Mouse (Mus musculus): Measurements from ENCODE around the gene Med21. TPM values are rescaled to one million over a fixed set of nuclear protein-coding genes. Genes with fewer than 3 reads are reported as not detected.

Gene Med21
- polyA plus RNA-seq, 1 experiment from 2014 or later: 122 TPM

DNA sequence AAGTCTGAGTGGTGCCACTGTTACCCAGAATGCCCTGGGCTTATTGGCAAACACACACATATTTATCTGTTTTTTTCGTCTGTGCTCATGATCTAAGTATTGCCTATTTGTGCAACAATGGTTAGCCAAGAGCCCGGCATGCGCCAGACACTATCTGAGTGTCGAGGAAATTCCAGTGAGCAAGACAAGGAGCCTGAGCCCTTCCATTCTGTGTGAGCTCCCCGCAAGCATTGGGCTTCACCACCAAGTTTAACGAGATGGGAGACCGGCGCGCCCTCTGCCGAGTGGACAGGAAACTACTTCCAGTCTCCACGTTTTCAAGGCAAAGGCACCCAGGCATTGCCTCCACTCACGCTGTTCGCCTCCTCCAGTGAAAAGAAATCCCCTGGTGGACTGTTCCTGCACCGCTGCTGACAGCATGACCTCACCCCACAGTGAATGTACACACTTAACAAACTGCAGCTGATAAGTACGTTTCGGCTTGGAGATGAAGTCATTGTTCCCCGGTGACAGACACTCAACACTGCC is 43.5 kb downstream of the Med21 start:
- H3K9ac ChIP-seq (replicated peaks; ENCODE audit: low read depth, low read length): no peak overlapping the region
- no peak overlapping the region for H3K4me2 ChIP-seq (ENCODE audit: low read depth, low read length)
- H3K4me3 ChIP-seq (ENCODE audit: low read depth, low read length): no peak overlapping the region
- WGBS: 86% methylated on average over 17 of the region's 17 CpGs
- ATAC-seq (ENCODE audit: low read depth): no peak
- H3K4me1 ChIP-seq (ENCODE audit: control insufficient read depth, insufficient read depth, low read length): no peaks in the 10 kb centered on the region
- no peaks in the 10 kb centered on the region for H3K27me3 ChIP-seq (ENCODE audit: control insufficient read depth, insufficient read depth, low read length)
- no peak overlapping the region for H3K27ac ChIP-seq (ENCODE audit: low read depth, low read length)
- no peaks in the 10 kb centered on the region for H3K36me3 ChIP-seq (ENCODE audit: control insufficient read depth, insufficient read depth, low read length)
- H3K9me3 ChIP-seq (ENCODE audit: control insufficient read depth, low read length): no peaks in the 10 kb centered on the region

- H3K27me3 ChIP-seq (ENCODE audit: control insufficient read depth, insufficient read depth, low read length): no peaks in the 10 kb centered on the region
- H3K4me2 ChIP-seq (ENCODE audit: low read depth, low read length): no peak overlapping the region
- no peaks in the 10 kb centered on the region for H3K4me1 ChIP-seq (ENCODE audit: control insufficient read depth, insufficient read depth, low read length)
- H3K9me3 ChIP-seq (ENCODE audit: control insufficient read depth, low read length): no peaks in the 10 kb centered on the region
- no peak overlapping the region for H3K9ac ChIP-seq (replicated peaks; ENCODE audit: low read depth, low read length)
- H3K27ac ChIP-seq (ENCODE audit: low read depth, low read length): no peak overlapping the region
- H3K4me3 ChIP-seq (ENCODE audit: low read depth, low read length): no peak overlapping the region
- no peak for ATAC-seq (ENCODE audit: low read depth)
- H3K36me3 ChIP-seq (ENCODE audit: control insufficient read depth, insufficient read depth, low read length): no peaks in the 10 kb centered on the region
- 87% methylated on average over 5 of the region's 5 CpGs for WGBS
Observed at GRCm38 (mm10) chr6:146686463-146687196, 44.3 kb downstream of the Med21 start.

DNA sequence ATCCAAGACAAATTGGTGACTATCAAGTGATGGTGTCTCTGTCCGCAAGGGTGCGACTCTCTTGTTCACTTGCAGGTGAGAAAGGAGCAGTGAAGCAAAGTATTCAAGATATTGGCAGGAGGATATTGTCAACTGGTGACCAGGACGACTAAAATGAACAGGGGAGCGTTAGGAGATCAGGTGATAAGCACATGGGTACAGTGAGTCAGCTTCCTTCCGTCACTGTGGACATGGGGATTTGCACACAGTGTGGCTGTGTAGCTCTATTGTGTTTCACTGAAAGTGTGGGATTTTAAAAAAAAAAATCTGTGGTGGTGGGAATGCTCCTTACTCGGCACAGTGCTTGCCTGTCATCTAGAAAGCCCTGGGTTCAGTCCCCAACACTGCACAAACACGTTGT is 45.7 kb downstream of the Med21 start:
- Histone ChIP-seq H3K27ac (ENCODE audit: low read depth, low read length) (no peak overlapping the region), H3K9ac (replicated peaks; ENCODE audit: low read depth, low read length) (no peak overlapping the region), H3K4me1 (ENCODE audit: control insufficient read depth, insufficient read depth, low read length) (no peaks in the 10 kb centered on the region), H3K4me3 (ENCODE audit: low read depth, low read length) (no peak overlapping the region), H3K4me2 (ENCODE audit: low read depth, low read length) (no peak overlapping the region), H3K9me3 (ENCODE audit: control insufficient read depth, low read length) (no peaks in the 10 kb centered on the region), H3K36me3 (ENCODE audit: control insufficient read depth, insufficient read depth, low read length) (no peaks in the 10 kb centered on the region), H3K27me3 (ENCODE audit: control insufficient read depth, insufficient read depth, low read length) (no peaks in the 10 kb centered on the region)
- 93% methylated on average over 7 of the region's 7 CpGs for WGBS
- no peak for ATAC-seq (ENCODE audit: low read depth)

DNA sequence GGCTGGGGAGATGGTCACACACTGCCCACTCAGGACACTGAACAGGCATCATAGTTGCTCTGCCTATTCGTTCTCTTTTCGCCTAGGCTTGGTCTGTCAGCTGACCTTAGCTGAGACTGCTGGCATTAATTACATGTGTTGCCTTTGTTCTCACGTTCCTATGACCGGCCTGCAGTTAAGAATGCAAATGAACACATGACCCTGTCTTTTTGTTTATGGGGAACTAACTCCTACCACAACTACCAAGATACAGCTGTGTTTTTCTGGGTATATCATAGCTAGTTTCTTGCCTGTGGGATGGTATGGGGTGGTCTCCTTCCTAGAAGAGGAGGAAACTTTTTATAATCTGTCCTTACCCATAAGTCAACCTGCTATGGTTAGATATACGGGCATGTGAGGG is 46.5 kb downstream of the Med21 start:
- Histone ChIP-seq H3K9me3 (ENCODE audit: control insufficient read depth, low read length) (no peaks in the 10 kb centered on the region), H3K27ac (ENCODE audit: low read depth, low read length) (no peak overlapping the region), H3K4me3 (ENCODE audit: low read depth, low read length) (no peak overlapping the region), H3K4me1 (ENCODE audit: control insufficient read depth, insufficient read depth, low read length) (no peaks in the 10 kb centered on the region), H3K27me3 (ENCODE audit: control insufficient read depth, insufficient read depth, low read length) (no peaks in the 10 kb centered on the region), H3K9ac (replicated peaks; ENCODE audit: low read depth, low read length) (no peak overlapping the region), H3K36me3 (ENCODE audit: control insufficient read depth, insufficient read depth, low read length) (no peaks in the 10 kb centered on the region), H3K4me2 (ENCODE audit: low read depth, low read length) (no peak overlapping the region)
- 76% methylated on average over 5 of the region's 5 CpGs for WGBS
- ATAC-seq (ENCODE audit: low read depth): no peak

- no peak overlapping the region for H3K4me3 ChIP-seq (ENCODE audit: low read depth, low read length)
- WGBS: 50% methylated on average over 5 of the region's 5 CpGs
- no peak overlapping the region for H3K4me2 ChIP-seq (ENCODE audit: low read depth, low read length)
- H3K9ac ChIP-seq (replicated peaks; ENCODE audit: low read depth, low read length): no peak overlapping the region
- ATAC-seq (ENCODE audit: low read depth): no peak
- H3K27me3 ChIP-seq (ENCODE audit: control insufficient read depth, insufficient read depth, low read length): no peaks in the 10 kb centered on the region
- H3K9me3 ChIP-seq (ENCODE audit: control insufficient read depth, low read length): no peaks in the 10 kb centered on the region
- no peaks in the 10 kb centered on the region for H3K4me1 ChIP-seq (ENCODE audit: control insufficient read depth, insufficient read depth, low read length)
- no peaks in the 10 kb centered on the region for H3K36me3 ChIP-seq (ENCODE audit: control insufficient read depth, insufficient read depth, low read length)
- H3K27ac ChIP-seq (ENCODE audit: low read depth, low read length): no peak overlapping the region
Observed at GRCm38 (mm10) chr6:146697767-146698166, 55.4 kb downstream of the Med21 start.

GRCm38 (mm10) chr6:146698376-146698775 is 56.0 kb downstream of the Med21 start:
- 88% methylated on average over 4 of the region's 4 CpGs for WGBS
- Histone ChIP-seq H3K36me3 (ENCODE audit: control insufficient read depth, insufficient read depth, low read length) (no peaks in the 10 kb centered on the region), H3K4me1 (ENCODE audit: control insufficient read depth, insufficient read depth, low read length) (no peaks in the 10 kb centered on the region), H3K9ac (replicated peaks; ENCODE audit: low read depth, low read length) (no peak overlapping the region), H3K27ac (ENCODE audit: low read depth, low read length) (no peak overlapping the region), H3K9me3 (ENCODE audit: control insufficient read depth, low read length) (no peaks in the 10 kb centered on the region), H3K27me3 (ENCODE audit: control insufficient read depth, insufficient read depth, low read length) (no peaks in the 10 kb centered on the region), H3K4me3 (ENCODE audit: low read depth, low read length) (no peak overlapping the region), H3K4me2 (ENCODE audit: low read depth, low read length) (no peak overlapping the region)
- ATAC-seq (ENCODE audit: low read depth): no peak

Other genes with a start within 250 kb of the Med21 start
- gene Itpr2, start 140.3 kb upstream of the Med21 start, polyA plus RNA-seq (2014; fragmentation: Nextera tagmentation; extraction: Ambion mirVana): 6.1 and 10.3 TPM in 2 replicates
- 44.7 and 47.6 TPM in 2 replicates for gene Fgfr1op2, start 65.3 kb upstream of the Med21 start, polyA plus RNA-seq (2014; fragmentation: Nextera tagmentation; extraction: Ambion mirVana)
- 41.1 and 50.3 TPM in 2 replicates for gene Ints13, start 64.7 kb upstream of the Med21 start, polyA plus RNA-seq (2014; fragmentation: Nextera tagmentation; extraction: Ambion mirVana)
- gene Tm7sf3, start 277 bp downstream of the Med21 start, polyA plus RNA-seq (2014; fragmentation: Nextera tagmentation; extraction: Ambion mirVana): 31.8 and 35.5 TPM in 2 replicates
- 13.9 and 18.2 TPM in 2 replicates for gene Stk38l, start 82.4 kb downstream of the Med21 start, polyA plus RNA-seq (2014; fragmentation: Nextera tagmentation; extraction: Ambion mirVana)
- 3.2 and 3.7 TPM in 2 replicates for gene Arntl2, start 153.5 kb downstream of the Med21 start, polyA plus RNA-seq (2014; fragmentation: Nextera tagmentation; extraction: Ambion mirVana)
- not detected in 2 replicates for gene Smco2, start 207.6 kb downstream of the Med21 start, polyA plus RNA-seq (2014; fragmentation: Nextera tagmentation; extraction: Ambion mirVana)
- 8.5 and 14.7 TPM in 2 replicates for gene Ppfibp1, start 245.9 kb downstream of the Med21 start, polyA plus RNA-seq (2014; fragmentation: Nextera tagmentation; extraction: Ambion mirVana)